Mouse (Mus musculus): ENCODE results near the gene Slc8a3. TPM values are rescaled to one million over a fixed set of nuclear protein-coding genes. Genes with fewer than 3 reads are reported as not detected.
"Not testable (repeated sequence)": the region's sequence is repeated elsewhere in the genome, so short reads cannot be mapped to it uniquely, and the experiment has no call there.

Gene Slc8a3
- 0.52 and 0.86 TPM in 2 replicates for polyA plus RNA-seq (2014; fragmentation: Nextera tagmentation; extraction: Ambion mirVana)

GRCm38 (mm10) chr12:81332875-81333421 is at the start of gene Slc8a3:
Gene Slc8a3, minus strand, starts transcription at chr12:81333180.
- ATAC-seq (ENCODE audit: insufficient number of reproducible peaks, insufficient read depth, low FRiP score, low read depth): peak; percentile 58; the same call in 1 of the 2 replicates
- Histone ChIP-seq H3K4me3 (ENCODE audit: low read depth, low read length) (peak within 1 kb of the TSS; percentile 65), H3K36me3 (ENCODE audit: control insufficient read depth, insufficient read depth, low read length) (no peaks in the 10 kb centered on the region), H3K9ac (replicated peaks; ENCODE audit: low read depth, low read length) (peak within 1 kb of the TSS; percentile 53), H3K4me1 (ENCODE audit: control insufficient read depth, insufficient read depth, low read length) (no peaks in the 10 kb centered on the region), H3K27ac (ENCODE audit: low read length) (no peak within 1 kb of the TSS), H3K27me3 (ENCODE audit: control insufficient read depth, insufficient read depth, low read length) (0 out of 2 replicates have a peak, but pooled peaks cover 5% of the 10 kb centered on the region), H3K9me3 (ENCODE audit: control insufficient read depth, low read depth, low read length) (no peaks in the 10 kb centered on the region), H3K4me2 (replicated peaks; ENCODE audit: low read depth, low read length) (peak within 1 kb of the TSS; percentile 99)
- 1% methylated on average over 46 of the region's 47 CpGs for WGBS

- H3K4me2 ChIP-seq (replicated peaks; ENCODE audit: low read depth, low read length); H3K4me1 ChIP-seq (ENCODE audit: control insufficient read depth, insufficient read depth, low read length); H3K36me3 ChIP-seq (ENCODE audit: control insufficient read depth, insufficient read depth, low read length); H3K27me3 ChIP-seq (ENCODE audit: control insufficient read depth, insufficient read depth, low read length); ATAC-seq (ENCODE audit: insufficient number of reproducible peaks, insufficient read depth, low FRiP score, low read depth); H3K9me3 ChIP-seq (ENCODE audit: control insufficient read depth, low read depth, low read length); H3K9ac ChIP-seq (replicated peaks; ENCODE audit: low read depth, low read length); H3K4me3 ChIP-seq (ENCODE audit: low read depth, low read length); H3K27ac ChIP-seq (ENCODE audit: low read length): not testable (repeated sequence)
- 87% methylated on average over 1 of the region's 1 CpGs for WGBS
These were observed 46.4 kb upstream of the Slc8a3 start, which contains the start of gene Gm4787 for GRCm38 (mm10) chr12:81379364-81379763. Gene Gm4787, minus strand, starts transcription at chr12:81379464.

- WGBS: 79% methylated on average over 5 of the region's 5 CpGs
- H3K4me1 ChIP-seq (ENCODE audit: control insufficient read depth, insufficient read depth, low read length): no peaks in the 10 kb centered on the region
- no peak overlapping the region for H3K27ac ChIP-seq (ENCODE audit: low read length)
- peak overlapping the region; percentile 99; the same call in 1 of the 2 replicates for H3K4me2 ChIP-seq (replicated peaks; ENCODE audit: low read depth, low read length)
- no peak overlapping the region for H3K9ac ChIP-seq (replicated peaks; ENCODE audit: low read depth, low read length)
- ATAC-seq (ENCODE audit: insufficient number of reproducible peaks, insufficient read depth, low FRiP score, low read depth): no peak
- H3K27me3 ChIP-seq (ENCODE audit: control insufficient read depth, insufficient read depth, low read length): 0 out of 2 replicates have a peak, but pooled peaks cover 5% of the 10 kb centered on the region
- no peak overlapping the region for H3K4me3 ChIP-seq (ENCODE audit: low read depth, low read length)
- H3K36me3 ChIP-seq (ENCODE audit: control insufficient read depth, insufficient read depth, low read length): no peaks in the 10 kb centered on the region
- no peaks in the 10 kb centered on the region for H3K9me3 ChIP-seq (ENCODE audit: control insufficient read depth, low read depth, low read length)
These were observed 861 bp upstream of the Slc8a3 start for GRCm38 (mm10) chr12:81333841-81334240.

GRCm38 (mm10) chr12:81331937-81332874 is 774 bp downstream of the Slc8a3 start:
- Histone ChIP-seq H3K27me3 (ENCODE audit: control insufficient read depth, insufficient read depth, low read length) (0 out of 2 replicates have a peak, but pooled peaks cover 5% of the 10 kb centered on the region), H3K27ac (ENCODE audit: low read length) (no peak overlapping the region), H3K9me3 (ENCODE audit: control insufficient read depth, low read depth, low read length) (no peaks in the 10 kb centered on the region), H3K9ac (replicated peaks; ENCODE audit: low read depth, low read length) (peak overlapping the region; percentile 53), H3K4me2 (replicated peaks; ENCODE audit: low read depth, low read length) (peak overlapping the region; percentile 99), H3K36me3 (ENCODE audit: control insufficient read depth, insufficient read depth, low read length) (no peaks in the 10 kb centered on the region), H3K4me1 (ENCODE audit: control insufficient read depth, insufficient read depth, low read length) (no peaks in the 10 kb centered on the region), H3K4me3 (ENCODE audit: low read depth, low read length) (peak overlapping the region; percentile 65)
- ATAC-seq (ENCODE audit: insufficient number of reproducible peaks, insufficient read depth, low FRiP score, low read depth): peak; percentile 59
- WGBS: 1% methylated on average over 54 of the region's 54 CpGs

- H3K4me3 ChIP-seq (ENCODE audit: low read depth, low read length): no peak overlapping the region
- ATAC-seq (ENCODE audit: insufficient number of reproducible peaks, insufficient read depth, low FRiP score, low read depth): no peak; the same call in 1 of the 2 replicates
- H3K4me2 ChIP-seq (replicated peaks; ENCODE audit: low read depth, low read length): no peak overlapping the region
- H3K9me3 ChIP-seq (ENCODE audit: control insufficient read depth, low read depth, low read length): no peaks in the 10 kb centered on the region
- no peak overlapping the region for H3K27ac ChIP-seq (ENCODE audit: low read length)
- H3K27me3 ChIP-seq (ENCODE audit: control insufficient read depth, insufficient read depth, low read length): 0 out of 2 replicates have a peak, but pooled peaks cover 5% of the 10 kb centered on the region
- 36% methylated on average over 5 of the region's 5 CpGs for WGBS
- H3K9ac ChIP-seq (replicated peaks; ENCODE audit: low read depth, low read length): no peak overlapping the region
- no peaks in the 10 kb centered on the region for H3K4me1 ChIP-seq (ENCODE audit: control insufficient read depth, insufficient read depth, low read length)
- H3K36me3 ChIP-seq (ENCODE audit: control insufficient read depth, insufficient read depth, low read length): no peaks in the 10 kb centered on the region
These were observed 1.8 kb downstream of the Slc8a3 start for GRCm38 (mm10) chr12:81331046-81331638.

- no peaks in the 10 kb centered on the region for H3K4me1 ChIP-seq (ENCODE audit: control insufficient read depth, insufficient read depth, low read length)
- no peak overlapping the region for H3K4me3 ChIP-seq (ENCODE audit: low read depth, low read length)
- no peak for ATAC-seq (ENCODE audit: insufficient number of reproducible peaks, insufficient read depth, low FRiP score, low read depth)
- H3K9ac ChIP-seq (replicated peaks; ENCODE audit: low read depth, low read length): no peak overlapping the region
- no peak overlapping the region for H3K27ac ChIP-seq (ENCODE audit: low read length)
- no peaks in the 10 kb centered on the region for H3K36me3 ChIP-seq (ENCODE audit: control insufficient read depth, insufficient read depth, low read length)
- no peaks in the 10 kb centered on the region for H3K9me3 ChIP-seq (ENCODE audit: control insufficient read depth, low read depth, low read length)
- WGBS: 80% methylated on average over 3 of the region's 3 CpGs
- no peak overlapping the region for H3K4me2 ChIP-seq (replicated peaks; ENCODE audit: low read depth, low read length)
- no peaks in the 10 kb centered on the region for H3K27me3 ChIP-seq (ENCODE audit: control insufficient read depth, insufficient read depth, low read length)
These were observed 8.0 kb downstream of the Slc8a3 start for GRCm38 (mm10) chr12:81324991-81325390.

GRCm38 (mm10) chr12:81324116-81324515 is 8.9 kb downstream of the Slc8a3 start:
- 92% methylated on average over 3 of the region's 3 CpGs for WGBS
- ATAC-seq (ENCODE audit: insufficient number of reproducible peaks, insufficient read depth, low FRiP score, low read depth): no peak

GRCm38 (mm10) chr12:81321021-81321420 is 12.0 kb downstream of the Slc8a3 start:
- no peaks in the 10 kb centered on the region for H3K9me3 ChIP-seq (ENCODE audit: control insufficient read depth, low read depth, low read length)
- H3K4me1 ChIP-seq (ENCODE audit: control insufficient read depth, insufficient read depth, low read length): no peaks in the 10 kb centered on the region
- H3K36me3 ChIP-seq (ENCODE audit: control insufficient read depth, insufficient read depth, low read length): no peaks in the 10 kb centered on the region
- H3K4me2 ChIP-seq (replicated peaks; ENCODE audit: low read depth, low read length): no peak overlapping the region
- ATAC-seq (ENCODE audit: insufficient number of reproducible peaks, insufficient read depth, low FRiP score, low read depth): no peak
- H3K9ac ChIP-seq (replicated peaks; ENCODE audit: low read depth, low read length): no peak overlapping the region
- no peaks in the 10 kb centered on the region for H3K27me3 ChIP-seq (ENCODE audit: control insufficient read depth, insufficient read depth, low read length)
- no peak overlapping the region for H3K4me3 ChIP-seq (ENCODE audit: low read depth, low read length)
- no peak overlapping the region for H3K27ac ChIP-seq (ENCODE audit: low read length)
- 68% methylated on average over 1 of the region's 1 CpGs for WGBS

More at GRCm38 (mm10) chr12:81324116-81324515, 8.9 kb downstream of the Slc8a3 start:
- Histone ChIP-seq H3K4me3 (ENCODE audit: low read depth, low read length) (no peak overlapping the region), H3K9ac (replicated peaks; ENCODE audit: low read depth, low read length) (no peak overlapping the region), H3K9me3 (ENCODE audit: control insufficient read depth, low read depth, low read length) (no peaks in the 10 kb centered on the region), H3K27me3 (ENCODE audit: control insufficient read depth, insufficient read depth, low read length) (no peaks in the 10 kb centered on the region), H3K4me1 (ENCODE audit: control insufficient read depth, insufficient read depth, low read length) (no peaks in the 10 kb centered on the region), H3K27ac (ENCODE audit: low read length) (no peak overlapping the region), H3K4me2 (replicated peaks; ENCODE audit: low read depth, low read length) (no peak overlapping the region), H3K36me3 (ENCODE audit: control insufficient read depth, insufficient read depth, low read length) (no peaks in the 10 kb centered on the region)

Data from stomach, embryonic 14.5 days (tissue).